Mouse (Mus musculus) E14TG2a.4 (cell line): ENCODE results near the gene Catsper3.

ENCODE experiments used
- CTCF ChIP-seq: conservative IDR thresholded peaks from 2 replicates; pipeline ENCODE4 v1.5.1; 2014; ENCODE audit warnings: low read length
- POU5F1 ChIP-seq: IDR thresholded peaks from 2 replicates; pipeline ENCODE4 v1.6.1; 2014; ENCODE audit warnings: low read length, borderline replicate concordance

DNA sequence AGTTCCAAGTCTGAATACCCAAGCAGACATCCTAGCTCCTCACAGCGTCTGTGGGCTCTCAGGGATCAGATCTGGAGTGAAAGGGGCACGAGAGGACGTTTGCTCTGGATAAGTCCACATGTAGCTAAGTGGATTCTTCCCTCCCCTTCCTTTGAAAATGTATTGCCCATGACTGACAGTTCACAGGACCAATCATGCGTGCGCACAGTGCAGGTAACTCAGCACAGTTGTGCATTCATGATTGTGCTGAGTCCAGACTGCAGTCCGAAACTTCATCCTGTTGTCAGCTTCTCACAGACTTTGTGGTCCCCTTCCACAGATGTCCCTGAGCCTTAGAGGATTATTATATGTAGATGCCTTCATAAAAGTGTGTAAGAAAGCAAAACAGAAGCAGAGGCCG is 10.0 kb upstream of the Catsper3 start:
- no peak for TF ChIP-seq CTCF
- no peak for TF ChIP-seq POU5F1
